Mouse (Mus musculus): Measurements from ENCODE around the gene Fgfr2.

DNA sequence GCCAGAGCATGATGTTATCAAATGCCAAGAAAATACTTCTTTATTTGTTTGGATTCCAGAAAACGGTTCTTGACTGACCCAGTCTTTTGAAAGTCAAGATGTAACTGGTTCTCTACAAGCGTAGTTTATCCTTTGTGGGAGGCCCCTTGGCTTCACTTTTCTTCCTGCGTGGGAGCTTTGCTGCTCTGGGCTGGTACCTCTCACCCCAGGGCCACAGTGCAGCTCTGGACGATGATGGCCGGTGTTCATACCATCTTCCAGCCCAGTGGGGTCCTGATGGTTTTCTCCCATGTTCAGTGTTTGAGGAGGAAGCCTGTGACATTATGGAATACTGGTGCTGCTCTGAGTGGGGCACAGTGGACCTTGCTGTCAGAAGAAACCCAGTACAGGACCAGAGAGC is 1575.7 kb downstream of the Fgfr2 start:
- TF ChIP-seq CHD2 (IDR thresholded peaks at IDR 0.05; ENCODE audit: low read depth, low read length) = no peak
- no peak for TF ChIP-seq HCFC1 (IDR thresholded peaks at IDR 0.05; ENCODE audit: borderline replicate concordance, insufficient read depth, low read length)
- TF ChIP-seq ZNF384 (IDR thresholded peaks at IDR 0.05; ENCODE audit: low read depth, low read length) = no peak
